Mouse (Mus musculus): ENCODE measurements around the gene Vsig2.

Gene Vsig2

DNA sequence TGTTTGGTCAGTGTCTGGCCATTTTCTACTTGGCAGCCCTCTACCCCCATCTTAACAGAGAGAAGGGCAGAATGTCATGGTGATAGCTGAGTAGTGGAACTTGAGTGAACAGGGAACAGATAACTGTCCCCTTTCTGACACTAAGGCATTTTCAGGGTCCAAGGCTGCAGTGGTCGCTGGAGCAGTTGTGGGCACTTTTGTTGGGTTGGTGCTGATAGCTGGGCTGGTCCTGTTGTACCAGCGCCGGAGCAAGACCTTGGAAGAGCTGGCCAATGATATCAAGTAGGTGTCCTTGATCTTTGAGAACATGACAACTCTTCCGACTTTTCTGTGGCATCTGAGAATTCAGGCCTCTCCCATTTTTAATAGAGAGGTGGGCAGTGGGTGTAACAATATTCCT, 2.2 kb upstream of the Vsig2 start:
- no peak for DNase-seq

DNA sequence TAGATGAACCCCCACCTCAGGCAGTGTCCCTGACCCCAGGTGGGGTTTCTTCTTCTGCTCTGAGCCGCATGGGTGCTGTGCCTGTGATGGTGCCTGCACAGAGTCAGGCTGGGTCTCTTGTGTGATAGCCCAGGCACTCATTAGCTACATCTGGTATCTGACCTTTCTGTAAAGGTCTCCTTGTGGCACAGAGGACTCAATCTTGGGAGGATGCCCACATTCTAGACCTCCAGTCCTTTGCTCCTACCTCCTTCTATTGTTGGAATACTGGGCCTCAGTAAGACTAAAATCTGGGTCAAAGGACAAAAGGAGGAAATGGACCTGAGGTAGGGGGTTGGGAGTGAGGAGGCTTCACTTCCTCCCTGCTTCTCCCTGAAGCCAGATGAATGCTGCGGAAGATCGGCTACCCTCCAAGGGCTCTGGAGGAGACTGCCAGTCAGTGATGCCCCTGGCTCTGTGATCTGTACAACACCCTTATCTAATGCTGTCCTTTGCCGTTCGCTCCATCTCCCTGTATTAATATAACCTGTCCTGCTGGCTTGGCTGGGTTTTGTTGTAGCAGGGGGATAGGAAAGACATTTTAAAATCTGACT, 1.3 kb upstream of the Vsig2 start:
- no peak for DNase-seq

DNA sequence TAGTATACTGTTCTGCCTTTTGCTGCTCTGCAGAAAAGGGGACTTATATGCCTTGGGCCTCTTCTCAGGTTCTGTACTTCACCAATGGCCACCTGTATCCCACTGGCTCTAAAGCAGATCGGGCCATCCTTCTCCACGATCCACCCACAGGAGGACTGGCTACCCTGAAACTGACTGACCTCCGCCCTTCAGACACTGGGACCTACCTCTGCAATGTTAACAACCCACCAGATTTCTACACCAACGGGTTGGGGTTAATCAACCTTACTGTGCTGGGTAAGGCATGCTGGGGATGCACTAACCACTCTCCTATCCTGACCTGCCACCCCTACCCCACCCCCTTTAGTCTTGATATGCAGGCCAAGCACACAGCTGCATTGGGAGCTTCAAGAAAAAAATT, 1.2 kb downstream of the Vsig2 start:
- no peak for DNase-seq

DNA sequence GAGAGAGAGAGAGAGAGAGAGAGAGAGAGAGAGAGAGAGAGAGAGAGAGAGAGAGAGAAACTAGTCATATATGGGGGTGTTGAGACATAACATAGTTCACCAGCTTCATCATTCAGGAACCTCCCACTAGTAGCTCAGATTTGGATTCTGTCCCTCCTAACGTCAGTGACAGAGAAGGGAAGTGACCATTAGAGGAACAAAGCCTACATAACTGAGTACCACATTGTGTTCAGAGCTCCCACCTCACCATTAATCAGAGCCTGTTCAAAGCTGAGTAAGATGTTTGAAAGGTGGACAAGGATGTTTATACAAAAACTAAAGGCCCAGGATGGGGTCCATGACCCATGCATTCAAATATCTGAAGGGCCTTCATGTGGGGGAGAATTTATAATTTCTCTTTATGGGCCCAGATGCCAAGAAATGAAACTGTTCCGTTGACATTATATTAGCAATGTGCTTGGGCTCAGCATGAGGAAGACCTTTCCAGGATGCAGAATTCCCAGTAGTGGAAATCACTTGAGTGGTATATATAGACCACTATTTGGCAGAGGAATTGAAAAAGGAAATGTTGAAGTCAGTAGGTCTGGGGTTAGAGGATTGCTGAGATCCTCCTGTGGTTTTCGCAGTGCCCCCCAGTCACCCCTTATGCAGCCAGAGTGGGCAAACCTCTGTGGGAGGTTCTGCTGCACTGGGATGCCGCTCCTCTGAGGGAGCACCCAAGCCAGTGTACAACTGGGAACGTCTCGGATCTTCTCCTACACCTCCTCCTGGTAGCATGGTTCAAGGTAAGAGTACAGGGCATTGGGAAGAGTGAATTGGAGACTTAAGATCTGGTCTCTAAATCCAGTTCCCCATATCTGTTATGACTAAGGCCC, 1.9 kb downstream of the Vsig2 start:
- no peak for DNase-seq

DNA sequence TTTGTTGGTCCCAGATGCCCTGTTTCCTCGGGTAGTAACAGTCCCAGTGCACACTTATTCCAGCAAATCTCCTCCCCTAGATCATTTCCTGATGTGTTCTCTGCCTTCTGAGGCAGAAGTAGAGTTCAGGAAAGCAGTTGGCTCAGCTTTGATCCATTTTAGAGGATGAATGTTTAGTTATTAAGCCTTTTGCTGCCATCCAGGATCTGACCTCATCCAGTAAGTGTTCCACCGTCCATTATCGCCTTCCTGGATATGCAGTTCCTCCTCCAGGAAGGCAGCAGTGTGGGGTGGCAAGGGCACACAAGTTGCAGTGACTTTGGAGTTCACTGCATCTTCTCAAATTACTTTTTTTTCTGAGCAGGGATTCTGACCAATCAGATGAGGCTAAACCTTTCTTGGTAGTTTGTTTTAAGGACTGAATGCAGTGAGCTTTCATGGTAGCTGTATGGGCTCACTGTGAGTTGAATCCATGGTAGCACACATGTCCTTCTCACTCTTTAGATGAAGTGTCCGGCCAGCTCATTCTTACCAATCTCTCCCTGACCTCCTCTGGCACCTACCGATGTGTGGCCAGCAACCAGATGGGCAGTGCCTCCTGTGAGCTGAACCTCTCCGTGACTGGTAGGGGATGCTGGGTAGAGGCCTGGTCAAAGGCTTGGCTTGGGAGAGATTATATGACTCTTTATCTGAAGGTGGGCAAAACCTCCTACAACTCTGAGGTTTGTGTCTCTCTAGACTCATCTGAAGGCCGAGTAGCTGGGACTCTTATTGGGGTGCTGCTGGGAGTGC, 3.0 kb downstream of the Vsig2 start:
- DNase-seq, result no peak

DNA sequence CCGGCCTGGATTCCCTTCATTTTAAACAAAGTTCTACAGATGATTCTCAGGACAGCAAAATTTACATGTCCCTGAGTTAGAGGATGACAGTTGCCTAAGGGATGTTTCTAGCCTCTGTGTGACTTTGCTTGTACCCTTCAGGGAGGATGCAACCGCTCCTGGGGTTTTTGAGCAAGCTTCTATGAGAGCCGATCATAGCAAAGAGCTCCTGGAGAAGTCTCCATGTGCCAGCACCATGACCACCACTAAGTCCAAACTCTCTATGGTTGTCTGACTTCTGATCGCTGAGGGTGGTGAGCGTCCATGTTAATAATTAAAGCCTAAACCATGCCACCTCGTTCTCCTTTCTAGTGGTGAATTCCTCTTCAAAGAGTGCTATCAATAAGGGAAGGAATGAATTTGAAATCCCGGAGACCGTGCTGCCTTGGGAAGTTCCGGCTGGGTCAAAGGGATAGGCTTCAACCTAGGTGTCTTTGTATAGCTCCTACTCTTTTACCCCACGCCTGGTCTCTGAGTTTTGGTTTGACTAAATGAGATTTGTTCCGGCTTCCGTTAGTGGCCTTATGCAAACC, 4.9 kb downstream of the Vsig2 start:
- no peak for DNase-seq

DNA sequence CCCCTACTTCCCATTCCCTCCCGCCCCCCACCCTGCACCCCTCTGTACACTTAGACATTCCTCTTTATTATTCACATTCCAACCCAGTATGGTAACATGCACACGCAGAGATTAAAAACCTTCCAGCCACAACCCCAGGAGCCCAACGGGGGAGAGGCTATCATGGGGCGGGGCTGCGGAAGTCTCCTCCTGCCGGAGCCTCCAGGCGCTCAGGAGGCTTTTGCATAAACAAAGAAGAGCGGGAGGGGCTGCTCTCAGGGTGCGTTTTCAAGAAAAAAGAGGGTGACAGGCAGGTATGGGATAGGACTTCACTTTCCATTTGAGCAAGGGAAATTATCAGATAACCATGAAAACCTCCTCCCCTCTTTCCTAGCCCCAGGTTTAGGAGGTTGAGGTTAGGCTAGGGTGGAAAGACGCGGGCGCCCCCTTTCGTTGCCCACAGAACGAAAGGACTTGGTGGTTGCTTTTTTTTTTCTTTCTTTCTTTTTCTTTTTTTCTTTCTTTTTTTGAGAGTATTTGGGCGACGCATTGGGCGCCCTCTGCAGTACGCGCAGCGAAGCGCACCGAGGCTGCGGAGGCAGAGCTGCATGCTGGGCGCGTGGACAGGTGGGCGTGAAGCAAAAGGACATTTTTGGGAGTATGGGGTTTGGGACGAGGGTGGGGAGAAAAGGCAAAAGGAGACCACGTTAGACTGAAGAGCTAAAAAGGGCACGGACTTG, 5.6 kb downstream of the Vsig2 start:
- DNase-seq, result peak; percentile 80 to 81

DNA sequence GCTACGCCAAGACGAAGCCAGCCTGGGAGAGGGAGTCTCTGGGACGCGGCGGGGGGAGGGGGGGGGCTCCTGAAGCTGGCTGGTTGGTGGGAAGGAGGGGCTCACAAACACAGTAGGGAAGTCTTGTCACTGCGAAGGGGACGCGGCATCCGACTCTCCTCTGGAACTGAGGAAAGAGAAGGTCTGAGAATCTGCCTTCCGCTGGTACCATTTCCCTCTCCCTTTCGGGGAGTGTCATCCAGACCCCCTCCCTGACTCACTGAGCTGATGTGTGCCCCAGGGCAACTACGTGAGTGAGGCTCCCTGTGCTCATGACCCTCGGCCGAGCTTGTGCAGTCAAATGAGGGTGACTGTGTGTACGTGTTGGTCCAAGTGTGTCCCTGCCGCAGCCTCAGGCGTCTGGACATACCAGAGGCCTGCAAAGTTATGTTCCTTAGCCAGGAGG, 6.1 kb downstream of the Vsig2 start:
- peak in 1 of 2 experiments; percentile 16 for DNase-seq

DNA sequence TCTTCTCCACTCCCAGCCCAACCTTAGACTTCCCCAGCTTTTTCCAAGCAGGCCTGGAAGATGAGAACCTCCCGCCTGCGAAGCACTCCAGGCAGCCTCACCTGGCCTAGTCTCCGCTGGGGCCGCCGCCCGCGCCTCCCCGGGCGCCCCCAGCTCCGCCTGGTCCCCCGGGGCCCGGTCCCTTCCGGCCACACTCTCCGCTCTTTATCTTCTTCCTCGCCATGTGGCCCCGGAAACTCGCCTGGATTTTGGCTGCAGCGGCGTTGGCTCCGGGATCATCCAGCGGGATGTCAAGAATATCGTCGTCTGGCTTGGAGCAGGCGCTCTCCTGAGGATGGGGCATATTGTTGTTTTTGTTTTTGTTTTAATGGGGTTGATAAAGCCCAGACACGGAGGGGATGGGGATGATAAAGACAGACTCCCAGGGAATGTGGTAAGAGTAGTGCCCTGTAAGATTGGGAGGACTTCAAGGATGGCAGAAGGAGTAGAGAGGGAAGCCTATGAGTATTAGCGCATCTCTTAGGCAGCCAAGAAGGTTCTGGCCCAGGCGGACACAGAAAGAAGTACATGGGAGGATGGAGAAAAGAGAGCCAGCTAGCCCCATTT, 6.9 kb downstream of the Vsig2 start:
- DNase-seq, result peak in 1 of 2 experiments; percentile 10

DNA sequence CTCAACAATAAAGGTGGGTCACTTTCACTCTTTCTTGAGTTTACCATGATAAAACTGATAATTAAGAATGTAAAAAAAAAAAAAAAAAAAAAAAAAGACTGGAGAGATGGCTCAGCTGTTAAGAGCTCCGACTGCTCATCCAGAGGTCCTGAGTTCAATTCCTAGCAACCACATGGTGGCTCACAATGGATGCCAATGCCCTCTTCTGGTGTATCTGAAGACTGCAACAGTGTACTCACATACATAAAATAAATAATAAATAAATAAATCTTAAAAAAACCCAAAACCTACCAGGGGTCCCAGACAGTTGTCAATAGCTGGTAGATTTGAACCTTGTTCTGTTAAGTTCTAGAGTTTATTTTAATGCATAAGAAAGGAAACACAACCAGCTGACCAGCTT, 7.8 kb downstream of the Vsig2 start:
- DNase-seq, result no peak

DNA sequence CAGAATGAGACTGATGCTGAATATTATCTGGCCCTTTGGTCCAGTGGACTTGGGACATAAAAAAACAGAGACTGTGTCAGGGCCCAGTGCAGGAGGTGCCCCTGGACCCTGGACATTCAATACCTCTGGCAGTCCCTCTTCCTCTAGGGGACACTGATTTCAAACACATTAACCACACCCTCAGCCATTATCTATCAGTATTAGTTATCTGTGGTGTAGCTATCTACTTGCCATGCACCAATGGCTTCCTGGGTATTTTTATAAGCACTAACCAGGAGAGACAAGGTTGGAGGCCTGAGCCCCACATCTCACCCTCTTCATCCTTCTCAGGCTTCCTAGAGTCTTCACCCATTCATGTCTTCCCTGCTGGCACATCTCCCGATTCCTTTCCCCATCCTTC, 11.4 kb downstream of the Vsig2 start:
- DNase-seq, result no peak

DNA sequence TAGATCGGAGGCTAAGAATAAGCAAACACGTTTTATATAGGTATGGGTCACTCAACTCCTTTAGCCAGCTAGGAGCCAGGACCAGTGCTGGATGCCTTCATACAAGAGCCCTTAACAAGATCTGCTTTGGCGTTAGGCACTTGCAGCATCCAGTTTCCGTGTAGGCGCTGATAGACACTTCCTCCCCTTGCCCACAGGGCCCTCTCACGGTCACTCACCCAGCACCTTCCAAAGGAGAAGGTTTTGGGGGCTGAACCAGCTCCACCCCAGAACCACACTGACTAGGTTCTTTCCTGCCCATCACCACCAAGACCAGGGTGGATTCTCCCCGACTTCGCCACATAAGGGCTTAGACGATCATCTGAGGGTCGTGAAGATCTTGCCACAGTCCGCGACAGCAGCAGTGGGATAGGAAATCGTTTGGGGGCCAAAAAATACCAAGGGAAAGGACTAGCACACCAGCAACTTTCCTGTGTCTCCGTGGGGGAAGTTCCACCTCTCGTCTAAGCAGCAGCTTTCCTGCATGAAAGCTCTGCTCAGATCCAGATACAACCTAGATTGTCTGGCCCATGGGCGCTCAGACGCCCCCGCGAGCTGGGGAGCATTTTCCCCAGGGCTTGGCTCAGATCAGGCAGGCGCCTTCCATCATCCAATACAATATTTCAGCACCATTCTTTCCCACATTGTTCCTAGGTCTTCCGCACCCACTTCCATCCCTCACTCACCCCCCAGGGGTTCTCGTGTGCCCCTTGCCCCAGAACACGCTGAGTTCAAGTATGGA, 12.9 kb downstream of the Vsig2 start:
- peak in 1 of 2 experiments; percentile 6 for DNase-seq

DNA sequence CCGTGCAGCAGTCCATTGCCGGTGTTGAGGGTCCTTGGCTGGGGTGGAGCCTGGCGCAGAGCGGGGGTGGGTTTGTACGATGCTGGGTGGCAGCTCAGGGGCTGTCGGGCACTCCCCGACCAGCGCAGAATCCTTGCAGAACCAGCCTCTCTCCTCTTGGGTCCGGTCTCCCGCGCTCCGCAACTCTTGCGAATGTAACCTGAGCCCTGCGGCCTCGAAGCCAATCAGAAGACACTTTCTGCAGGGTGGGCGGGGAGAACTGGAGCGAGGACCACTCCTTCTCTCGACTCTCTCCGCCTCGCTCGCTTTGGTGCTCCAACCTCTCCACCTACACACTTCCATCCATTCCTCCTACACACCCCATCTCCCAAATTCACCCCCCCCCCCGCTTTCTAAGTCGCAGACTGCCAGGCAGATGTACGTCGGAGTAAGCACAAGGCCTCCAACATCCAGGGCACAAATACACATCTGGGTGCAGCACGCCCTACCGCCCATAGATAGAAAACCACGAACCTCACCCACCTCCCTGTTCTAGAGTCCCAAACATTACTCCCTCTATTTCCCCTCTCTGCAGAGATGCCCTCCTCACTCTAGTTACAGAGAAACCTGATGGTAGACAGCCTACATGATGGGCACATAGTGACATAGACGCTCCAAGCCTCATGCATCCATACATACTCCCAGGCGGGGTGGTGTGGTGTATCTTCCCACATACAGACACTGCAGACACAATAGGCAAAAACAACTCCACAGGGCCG, 13.7 kb downstream of the Vsig2 start, which contains the start of gene Nrgn:
Nrgn (minus strand) TSS at position 369 of the 758 bp plus-strand sequence.
- peak; percentile 58 to 59 for DNase-seq

DNA sequence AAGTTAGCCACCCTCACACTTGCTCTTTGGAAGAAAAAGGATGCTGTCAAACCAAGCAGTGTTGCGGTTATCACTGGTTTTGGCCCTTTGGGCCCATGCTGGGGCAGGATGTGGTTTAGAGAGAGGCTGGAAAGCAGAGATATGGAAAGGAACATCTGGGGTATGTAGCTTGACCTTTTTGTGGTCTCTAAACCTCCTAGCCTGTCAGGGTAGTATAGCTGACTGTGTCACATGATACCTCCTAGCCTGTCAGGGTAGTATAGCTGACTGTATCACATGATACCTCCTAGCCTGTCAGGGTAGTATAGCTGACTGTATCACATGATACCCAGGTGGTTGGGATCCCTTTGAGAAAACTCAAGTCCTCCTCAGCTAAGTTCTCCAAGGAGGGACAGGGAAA, 15.2 kb downstream of the Vsig2 start:
- no peak for DNase-seq

DNA sequence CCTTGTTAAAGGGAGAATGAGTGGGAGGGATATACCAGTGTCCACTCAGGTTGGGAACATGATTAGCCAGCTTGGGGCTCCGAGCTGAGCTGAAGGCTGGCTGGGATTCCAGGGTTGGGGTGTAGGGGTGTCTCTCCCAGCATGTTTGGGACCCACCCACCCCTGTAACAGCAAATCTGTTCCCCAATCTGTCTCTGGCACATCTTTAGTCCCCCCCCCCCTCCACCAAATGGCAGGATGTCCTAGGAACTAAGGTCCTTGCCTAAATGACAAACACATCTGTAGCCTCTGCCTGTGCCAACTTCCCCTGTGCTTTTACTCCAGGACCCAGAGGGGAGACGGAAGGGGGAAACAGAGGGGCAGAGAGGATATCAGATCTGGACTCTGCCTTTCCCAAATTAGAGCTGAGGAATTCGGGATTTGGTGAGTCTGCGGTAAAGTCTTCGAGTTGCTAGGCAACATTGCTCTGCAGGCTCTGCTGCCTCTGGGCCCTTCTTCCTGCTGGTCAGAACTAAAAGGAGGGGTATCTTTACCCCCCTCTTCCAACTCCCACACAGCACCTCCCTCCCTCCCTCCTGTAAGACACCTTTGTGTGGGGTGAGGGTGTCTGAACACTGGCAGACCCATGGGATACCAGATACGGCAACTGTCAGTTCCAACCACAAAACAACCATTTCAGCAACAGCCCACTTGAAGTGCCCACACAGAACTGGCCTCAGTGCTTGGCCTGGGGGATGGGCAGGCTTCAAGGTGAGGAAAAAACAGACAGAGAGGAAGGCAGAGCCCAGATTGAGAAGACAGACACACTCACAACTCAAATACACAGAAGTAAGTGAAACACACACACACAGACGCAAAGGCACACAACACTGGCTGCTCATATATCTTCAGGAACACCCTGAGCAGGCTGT, 16.0 kb downstream of the Vsig2 start, which contains the start of gene Siae:
Siae (plus strand) TSS at position 861 of the 911 bp plus-strand sequence.
- DNase-seq, result no peak

DNA sequence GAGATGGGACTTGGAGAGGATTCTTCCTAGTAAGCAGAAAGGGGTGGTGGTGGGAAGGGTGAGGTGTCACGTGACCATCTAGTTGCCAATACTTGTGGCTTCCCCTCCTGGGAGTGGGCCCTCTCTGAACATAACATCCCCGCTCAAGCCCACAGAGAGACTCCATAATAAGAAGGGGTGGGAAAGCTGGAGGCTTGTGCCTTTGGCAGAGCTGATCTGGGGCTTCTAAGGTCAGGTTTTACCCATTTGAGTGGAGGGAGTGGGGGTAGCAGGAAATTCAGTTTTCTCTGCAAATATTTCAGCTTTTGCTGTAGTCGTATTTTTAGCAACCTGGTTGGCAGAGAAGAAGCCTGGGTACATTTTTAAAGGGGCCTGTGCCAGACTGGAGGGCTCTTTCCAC, 17.3 kb downstream of the Vsig2 start:
- DNase-seq, result no peak

DNA sequence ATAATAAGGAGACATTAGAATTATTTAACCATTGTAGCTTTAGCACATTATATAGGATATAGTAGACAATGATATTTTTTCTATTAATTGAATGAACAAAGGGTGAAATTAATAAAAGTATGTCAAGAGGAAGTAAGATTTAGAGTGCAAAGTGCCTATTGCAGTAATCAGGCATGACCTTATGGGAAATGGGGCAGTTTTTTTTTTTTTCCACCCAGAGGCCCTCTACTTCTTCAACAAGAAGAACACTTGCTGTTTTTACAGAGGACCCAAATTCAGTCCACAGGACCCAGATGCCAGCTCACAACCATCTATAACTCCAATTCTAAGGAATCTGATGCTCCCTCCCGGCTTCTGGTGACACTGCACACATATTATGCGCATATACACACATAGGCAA, 21.6 kb downstream of the Vsig2 start:
- DNase-seq, result no peak

DNA sequence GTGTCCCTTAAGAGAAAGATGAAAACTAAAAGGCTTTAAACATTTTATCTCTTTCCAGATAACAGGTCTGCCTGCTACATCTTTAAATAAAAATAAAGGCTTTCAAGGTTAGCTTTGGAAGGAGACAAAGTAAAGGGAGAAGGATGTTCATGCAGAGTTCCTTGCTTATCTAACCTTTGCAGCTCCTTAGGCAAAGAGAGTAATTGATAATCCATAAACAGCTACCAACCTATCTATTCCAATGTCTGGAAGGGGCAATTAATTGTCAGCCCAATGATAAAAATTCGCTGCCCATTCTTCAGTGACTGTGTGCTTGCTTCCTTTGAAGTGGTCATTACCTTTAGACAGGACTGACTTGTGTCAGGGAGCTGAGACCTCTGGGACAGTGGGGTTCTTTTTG, 24.8 kb downstream of the Vsig2 start:
- no peak for DNase-seq

DNA sequence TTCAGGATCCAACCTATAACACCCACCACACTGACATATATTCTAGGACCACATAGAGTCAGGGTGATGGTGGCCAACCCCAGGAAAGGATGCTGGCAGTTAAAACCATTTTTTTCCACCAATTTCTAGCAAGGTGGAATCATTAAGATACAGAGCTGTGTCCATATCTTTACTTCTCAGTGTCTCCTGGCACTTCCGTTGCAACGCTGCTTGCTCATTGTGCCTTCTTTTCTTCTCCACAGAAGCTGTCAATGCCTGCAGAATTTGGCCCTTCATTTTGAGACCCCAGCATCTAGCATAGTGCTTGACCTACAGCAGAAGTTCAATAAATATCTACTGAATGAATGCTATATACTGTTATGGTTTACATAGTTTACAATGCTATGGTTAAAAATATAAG, 28.0 kb downstream of the Vsig2 start:
- DNase-seq, result no peak
